Mouse (Mus musculus): ENCODE data around the gene Pkp4. TPM values are rescaled to one million over a fixed set of nuclear protein-coding genes. Genes with fewer than 3 reads are reported as not detected.

The Pkp4 gene
- polyA plus RNA-seq, 1 experiment from 2014 or later: 45.1 TPM

GRCm38 (mm10) chr2:59342591-59343210, 182.1 kb downstream of the Pkp4 start:
- WGBS: 89% methylated on average over 6 of the region's 6 CpGs
- H3K4me2 ChIP-seq (replicated peaks; ENCODE audit: low read depth, low read length): no peak overlapping the region

GRCm38 (mm10) chr2:59343834-59344233, 183.2 kb downstream of the Pkp4 start:
- no peaks in the 10 kb centered on the region for H3K9me3 ChIP-seq (ENCODE audit: control insufficient read depth, low read depth, low read length)
- peaks cover 25% of the 10 kb centered on the region for H3K36me3 ChIP-seq (ENCODE audit: control insufficient read depth, insufficient read depth, low read length)
- no peak overlapping the region for H3K27ac ChIP-seq (ENCODE audit: low read length)
- no peak overlapping the region for H3K4me3 ChIP-seq (ENCODE audit: low read depth, low read length)
- no peaks in the 10 kb centered on the region for H3K27me3 ChIP-seq (ENCODE audit: control insufficient read depth, insufficient read depth, low read length)
- no peaks in the 10 kb centered on the region for H3K4me1 ChIP-seq (ENCODE audit: control insufficient read depth, insufficient read depth, low read length)
- WGBS: 76% methylated on average over 11 of the region's 11 CpGs
- no peak overlapping the region for H3K9ac ChIP-seq (replicated peaks; ENCODE audit: low read depth, low read length)
- ATAC-seq (ENCODE audit: insufficient number of reproducible peaks, insufficient read depth, low FRiP score, low read depth): no peak
- no peak overlapping the region for H3K4me2 ChIP-seq (replicated peaks; ENCODE audit: low read depth, low read length)

More at GRCm38 (mm10) chr2:59342591-59343210, 182.1 kb downstream of the Pkp4 start:
- Histone ChIP-seq H3K36me3 (ENCODE audit: control insufficient read depth, insufficient read depth, low read length) (peaks cover 18% of the 10 kb centered on the region), H3K27ac (ENCODE audit: low read length) (no peak overlapping the region), H3K9ac (replicated peaks; ENCODE audit: low read depth, low read length) (no peak overlapping the region), H3K27me3 (ENCODE audit: control insufficient read depth, insufficient read depth, low read length) (no peaks in the 10 kb centered on the region), H3K9me3 (ENCODE audit: control insufficient read depth, low read depth, low read length) (no peaks in the 10 kb centered on the region), H3K4me3 (ENCODE audit: low read depth, low read length) (no peak overlapping the region), H3K4me1 (ENCODE audit: control insufficient read depth, insufficient read depth, low read length) (no peaks in the 10 kb centered on the region)
- ATAC-seq (ENCODE audit: insufficient number of reproducible peaks, insufficient read depth, low FRiP score, low read depth): no peak; the same call in 1 of the 2 replicates

- peaks cover 25% of the 10 kb centered on the region for H3K36me3 ChIP-seq (ENCODE audit: control insufficient read depth, insufficient read depth, low read length)
- no peak for ATAC-seq (ENCODE audit: insufficient number of reproducible peaks, insufficient read depth, low FRiP score, low read depth)
Measured at GRCm38 (mm10) chr2:59344699-59345098, 184.0 kb downstream of the Pkp4 start.

GRCm38 (mm10) chr2:59345141-59345839, 184.6 kb downstream of the Pkp4 start:
- Histone ChIP-seq H3K4me1 (ENCODE audit: control insufficient read depth, insufficient read depth, low read length) (no peaks in the 10 kb centered on the region), H3K36me3 (ENCODE audit: control insufficient read depth, insufficient read depth, low read length) (peaks cover 23% of the 10 kb centered on the region), H3K27me3 (ENCODE audit: control insufficient read depth, insufficient read depth, low read length) (no peaks in the 10 kb centered on the region), H3K9me3 (ENCODE audit: control insufficient read depth, low read depth, low read length) (no peaks in the 10 kb centered on the region), H3K27ac (ENCODE audit: low read length) (no peak overlapping the region), H3K9ac (replicated peaks; ENCODE audit: low read depth, low read length) (no peak overlapping the region), H3K4me3 (ENCODE audit: low read depth, low read length) (no peak overlapping the region), H3K4me2 (replicated peaks; ENCODE audit: low read depth, low read length) (no peak overlapping the region)
- ATAC-seq (ENCODE audit: insufficient number of reproducible peaks, insufficient read depth, low FRiP score, low read depth): no peak
- 86% methylated on average over 11 of the region's 11 CpGs for WGBS

More at GRCm38 (mm10) chr2:59344699-59345098, 184.0 kb downstream of the Pkp4 start:
- H3K27ac ChIP-seq (ENCODE audit: low read length): no peak overlapping the region
- no peaks in the 10 kb centered on the region for H3K4me1 ChIP-seq (ENCODE audit: control insufficient read depth, insufficient read depth, low read length)
- no peaks in the 10 kb centered on the region for H3K9me3 ChIP-seq (ENCODE audit: control insufficient read depth, low read depth, low read length)
- no peak overlapping the region for H3K4me3 ChIP-seq (ENCODE audit: low read depth, low read length)
- no peak overlapping the region for H3K4me2 ChIP-seq (replicated peaks; ENCODE audit: low read depth, low read length)
- H3K27me3 ChIP-seq (ENCODE audit: control insufficient read depth, insufficient read depth, low read length): no peaks in the 10 kb centered on the region
- 91% methylated on average over 13 of the region's 13 CpGs for WGBS
- H3K9ac ChIP-seq (replicated peaks; ENCODE audit: low read depth, low read length): no peak overlapping the region

GRCm38 (mm10) chr2:59346443-59346842, 185.8 kb downstream of the Pkp4 start:
- Histone ChIP-seq H3K9me3 (ENCODE audit: control insufficient read depth, low read depth, low read length) (no peaks in the 10 kb centered on the region), H3K27me3 (ENCODE audit: control insufficient read depth, insufficient read depth, low read length) (no peaks in the 10 kb centered on the region), H3K4me2 (replicated peaks; ENCODE audit: low read depth, low read length) (no peak overlapping the region), H3K27ac (ENCODE audit: low read length) (no peak overlapping the region), H3K4me1 (ENCODE audit: control insufficient read depth, insufficient read depth, low read length) (peaks cover 2% of the 10 kb centered on the region; the same call in 1 of the 2 replicates), H3K36me3 (ENCODE audit: control insufficient read depth, insufficient read depth, low read length) (peaks cover 22% of the 10 kb centered on the region), H3K9ac (replicated peaks; ENCODE audit: low read depth, low read length) (no peak overlapping the region), H3K4me3 (ENCODE audit: low read depth, low read length) (no peak overlapping the region)
- no peak for ATAC-seq (ENCODE audit: insufficient number of reproducible peaks, insufficient read depth, low FRiP score, low read depth)
- 74% methylated on average over 12 of the region's 12 CpGs for WGBS

- Histone ChIP-seq H3K27me3 (ENCODE audit: control insufficient read depth, insufficient read depth, low read length) (no peaks in the 10 kb centered on the region), H3K4me1 (ENCODE audit: control insufficient read depth, insufficient read depth, low read length) (peaks cover 6% of the 10 kb centered on the region; the same call in 1 of the 2 replicates), H3K4me2 (replicated peaks; ENCODE audit: low read depth, low read length) (no peak overlapping the region), H3K4me3 (ENCODE audit: low read depth, low read length) (no peak overlapping the region), H3K27ac (ENCODE audit: low read length) (no peak overlapping the region), H3K9ac (replicated peaks; ENCODE audit: low read depth, low read length) (no peak overlapping the region), H3K9me3 (ENCODE audit: control insufficient read depth, low read depth, low read length) (no peaks in the 10 kb centered on the region), H3K36me3 (ENCODE audit: control insufficient read depth, insufficient read depth, low read length) (peaks cover 9% of the 10 kb centered on the region)
- no peak for ATAC-seq (ENCODE audit: insufficient number of reproducible peaks, insufficient read depth, low FRiP score, low read depth)
- whole genome bisulfite sequencing: 68% methylated on average over 8 of the region's 8 CpGs
Measured at GRCm38 (mm10) chr2:59348585-59348984, 187.9 kb downstream of the Pkp4 start.

GRCm38 (mm10) chr2:59350094-59350493, 189.4 kb downstream of the Pkp4 start:
- H3K4me1 ChIP-seq (ENCODE audit: control insufficient read depth, insufficient read depth, low read length): peaks cover 6% of the 10 kb centered on the region; the same call in 1 of the 2 replicates
- no peaks in the 10 kb centered on the region for H3K27me3 ChIP-seq (ENCODE audit: control insufficient read depth, insufficient read depth, low read length)
- no peak overlapping the region for H3K4me2 ChIP-seq (replicated peaks; ENCODE audit: low read depth, low read length)
- H3K9me3 ChIP-seq (ENCODE audit: control insufficient read depth, low read depth, low read length): no peaks in the 10 kb centered on the region
- WGBS: 63% methylated on average over 3 of the region's 3 CpGs
- H3K4me3 ChIP-seq (ENCODE audit: low read depth, low read length): no peak overlapping the region
- H3K36me3 ChIP-seq (ENCODE audit: control insufficient read depth, insufficient read depth, low read length): peaks cover 9% of the 10 kb centered on the region
- H3K27ac ChIP-seq (ENCODE audit: low read length): no peak overlapping the region
- no peak for ATAC-seq (ENCODE audit: insufficient number of reproducible peaks, insufficient read depth, low FRiP score, low read depth)
- no peak overlapping the region for H3K9ac ChIP-seq (replicated peaks; ENCODE audit: low read depth, low read length)

- Histone ChIP-seq H3K4me2 (replicated peaks; ENCODE audit: low read depth, low read length) (no peak overlapping the region), H3K27ac (ENCODE audit: low read length) (peak overlapping the region; percentile 2; the same call in 1 of the 2 replicates), H3K4me1 (ENCODE audit: control insufficient read depth, insufficient read depth, low read length) (peaks cover 6% of the 10 kb centered on the region; the same call in 1 of the 2 replicates), H3K27me3 (ENCODE audit: control insufficient read depth, insufficient read depth, low read length) (no peaks in the 10 kb centered on the region), H3K4me3 (ENCODE audit: low read depth, low read length) (no peak overlapping the region), H3K9ac (replicated peaks; ENCODE audit: low read depth, low read length) (no peak overlapping the region), H3K9me3 (ENCODE audit: control insufficient read depth, low read depth, low read length) (no peaks in the 10 kb centered on the region), H3K36me3 (ENCODE audit: control insufficient read depth, insufficient read depth, low read length) (peaks cover 9% of the 10 kb centered on the region)
- 0 out of 2 replicates have a peak, but pooled peaks have one; percentile 10 for ATAC-seq (ENCODE audit: insufficient number of reproducible peaks, insufficient read depth, low FRiP score, low read depth)
- WGBS: 63% methylated on average over 16 of the region's 16 CpGs
Measured at GRCm38 (mm10) chr2:59351303-59352099, 190.9 kb downstream of the Pkp4 start.
